Mouse (Mus musculus) regulatory T cell (primary cell): ENCODE data around the gene Trp63.

Experiments
- in situ Hi-C: fragments of 300-600 bp; cut with MboI, MseI; formaldehyde crosslinking; loops from one replicate; pipeline ENCODE4 v1.15.1; 2025; ENCODE audit warnings: high pct_unique_total_duplicates

The Trp63 gene

DNA sequence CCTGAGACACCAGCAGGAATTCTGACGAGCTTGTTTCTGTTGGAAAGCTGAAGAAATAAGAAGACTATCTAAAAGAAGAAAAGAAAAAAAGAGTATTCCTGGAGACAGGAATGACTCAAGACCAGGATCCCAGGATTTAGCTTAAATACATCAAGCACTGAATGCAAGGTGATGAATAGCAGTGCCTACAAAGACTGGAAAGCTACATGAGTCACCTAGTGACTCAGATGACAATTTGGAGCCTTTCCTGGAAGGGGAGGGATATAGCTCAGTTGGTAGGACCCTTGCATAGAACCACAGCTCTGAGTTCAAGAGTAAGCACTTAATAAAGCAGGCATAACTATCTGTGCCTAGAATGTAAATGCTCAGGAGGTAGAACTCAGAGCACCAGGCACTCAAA lies 93.9 kb downstream of the Trp63 start:
- in situ Hi-C loops: no loop called here

DNA sequence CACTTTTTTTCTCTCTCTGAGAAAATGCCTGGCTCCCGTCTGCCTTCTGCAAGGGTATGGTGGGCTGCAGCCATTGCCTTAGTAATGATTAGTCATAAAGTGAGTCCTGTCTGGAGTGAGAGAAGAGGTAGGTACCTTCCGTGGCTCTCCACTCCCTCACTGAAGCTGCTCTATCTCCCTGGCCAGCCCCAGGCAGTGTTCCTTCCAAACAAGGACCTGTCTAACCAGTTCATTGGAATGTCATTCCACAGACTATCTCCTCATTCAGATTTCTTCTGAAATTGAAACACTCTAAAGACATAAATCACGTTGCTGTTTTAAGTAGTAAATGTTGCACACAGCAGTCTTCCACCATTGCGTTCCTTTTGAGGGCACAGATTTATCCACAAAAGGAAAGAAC lies 96.4 kb downstream of the Trp63 start:
- in situ Hi-C loops: no loop called here

DNA sequence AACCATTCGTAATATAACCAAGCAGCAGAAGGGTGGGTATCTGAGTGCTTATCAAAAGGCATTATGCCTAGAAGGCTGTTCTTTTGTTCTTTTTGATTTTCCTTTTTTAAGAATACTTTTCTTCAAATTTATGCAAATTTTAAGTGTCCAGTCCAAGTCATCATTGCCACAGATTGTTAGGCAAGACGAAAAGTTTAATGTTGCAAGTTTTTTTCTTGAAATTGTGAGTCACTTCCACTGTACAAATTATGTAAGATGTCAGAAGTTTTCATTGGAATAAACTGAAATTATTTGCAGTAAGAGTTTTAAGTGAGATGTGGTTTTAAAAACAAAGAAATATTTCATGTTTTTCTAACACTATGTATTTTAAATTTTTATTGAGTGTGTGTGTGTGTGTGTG lies 100.7 kb downstream of the Trp63 start:
- in situ Hi-C loops: no loop called here

DNA sequence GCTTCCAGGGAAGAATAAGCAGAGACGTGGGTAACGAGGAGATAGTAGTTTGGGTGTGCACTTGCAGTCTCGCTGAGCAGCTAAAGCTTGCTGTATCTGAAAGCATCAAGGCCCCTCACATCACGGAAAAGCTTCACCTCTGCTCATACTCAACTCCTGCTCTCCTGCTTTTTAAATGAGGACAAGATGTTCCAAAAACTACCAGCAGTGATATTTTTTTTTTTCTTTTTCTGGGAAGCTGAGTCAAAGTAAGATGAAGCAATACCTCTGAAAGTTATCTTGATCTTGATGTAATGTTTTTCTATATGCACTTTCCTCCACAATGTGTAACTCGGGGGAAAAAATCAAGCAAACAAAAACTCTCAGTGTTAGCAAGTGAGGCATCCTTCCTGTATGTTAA lies 102.9 kb downstream of the Trp63 start:
- in situ Hi-C loops: loop anchor here (5.0 kb wide), 1 partner anchor 74 kb away; no protein-coding TSS in a partner anchor

DNA sequence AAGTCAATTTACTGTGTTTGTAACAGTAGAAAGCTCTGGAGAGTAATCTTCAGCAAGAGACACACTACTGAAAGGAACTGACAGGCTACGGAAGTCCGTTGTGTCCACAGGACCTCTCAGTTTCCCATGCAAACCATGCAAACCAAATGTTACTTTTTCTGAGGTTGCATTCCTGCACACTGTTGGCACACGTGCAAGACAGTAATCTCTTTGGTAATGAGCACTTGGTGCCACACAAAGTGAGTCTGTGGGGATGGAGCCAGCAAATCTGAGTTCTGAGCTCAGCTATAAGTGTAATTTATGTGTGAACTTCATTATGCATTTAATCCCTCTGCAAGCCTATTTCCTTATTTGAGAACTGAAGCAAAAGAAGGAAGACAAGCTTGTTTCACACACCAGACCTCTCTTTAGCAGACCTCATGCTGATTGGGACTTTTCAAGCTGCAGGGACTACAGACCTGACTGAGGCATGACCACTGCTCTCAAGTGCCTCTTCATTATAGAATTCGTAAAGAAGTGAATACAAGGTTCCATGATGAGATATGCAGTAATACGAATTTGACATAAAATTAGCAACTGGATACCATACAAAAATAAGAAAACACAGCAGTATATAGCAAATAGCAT lies 109.2 kb downstream of the Trp63 start:
- in situ Hi-C loops: no loop called here

DNA sequence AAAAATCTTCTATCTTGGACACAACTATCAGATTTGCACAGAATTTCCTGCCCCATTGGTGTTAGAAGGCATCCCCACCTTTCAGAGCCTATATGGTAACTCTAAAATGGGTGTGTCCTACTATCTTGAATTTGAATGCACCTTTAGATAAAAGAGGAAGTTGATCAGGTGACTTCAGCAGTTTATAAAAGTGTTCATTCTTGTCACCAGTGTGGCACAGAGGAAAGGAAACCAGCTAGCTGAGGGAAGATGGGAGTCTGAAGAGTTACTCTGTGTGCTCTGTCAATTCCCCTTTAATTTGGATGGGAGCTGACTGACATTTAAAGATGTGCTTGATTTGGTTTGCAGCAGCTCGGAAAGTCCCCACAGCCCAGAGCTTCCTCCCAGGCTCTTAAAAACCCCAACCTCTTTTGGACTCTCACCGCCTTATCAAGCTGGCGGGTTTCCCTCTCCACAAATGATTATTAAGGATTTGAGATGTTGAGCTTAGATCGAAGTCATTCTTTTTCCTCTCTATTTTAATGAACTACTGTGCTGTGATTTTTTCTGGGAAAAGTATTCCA lies 114.2 kb downstream of the Trp63 start:
- in situ Hi-C loops: no loop called here

DNA sequence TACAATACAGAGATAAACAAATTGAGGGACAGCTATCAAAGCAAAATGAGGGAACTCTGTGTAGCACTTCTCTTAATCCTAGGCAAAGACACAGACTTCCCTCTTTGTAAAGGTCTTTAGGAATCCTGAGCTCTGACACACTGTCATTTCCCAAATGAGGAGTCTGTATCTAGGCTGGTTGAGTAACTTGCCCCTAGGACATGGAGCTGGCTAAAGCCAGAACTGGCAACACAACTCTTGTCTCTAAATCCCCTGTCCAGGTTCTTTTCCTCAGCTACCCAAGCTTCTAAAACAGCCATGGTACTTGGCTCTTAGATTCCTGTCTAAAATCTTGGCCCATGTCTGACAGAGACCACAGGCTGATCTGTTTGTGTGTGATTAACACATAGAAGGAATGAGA lies 116.1 kb downstream of the Trp63 start:
- in situ Hi-C loops: no loop called here

DNA sequence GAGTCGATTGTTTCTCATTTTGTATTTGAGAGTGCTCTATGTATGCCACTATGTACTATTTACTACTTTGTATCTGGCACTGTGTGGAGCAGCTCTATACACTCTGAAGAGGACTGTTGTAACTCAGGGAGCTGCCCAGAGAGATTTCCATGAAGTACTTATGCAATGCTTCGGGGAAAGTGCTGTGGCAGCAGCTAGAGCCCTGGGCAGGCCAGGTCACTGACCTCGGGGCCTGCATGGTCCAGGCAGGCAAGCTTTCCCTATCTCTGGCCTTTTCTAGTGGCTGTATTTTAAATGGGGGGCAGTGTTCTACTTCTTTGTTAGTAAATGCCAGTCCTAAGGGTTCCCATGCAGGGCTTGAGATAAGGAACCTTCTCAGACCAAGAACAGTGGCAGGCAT lies 121.4 kb downstream of the Trp63 start:
- in situ Hi-C loops: no loop called here

DNA sequence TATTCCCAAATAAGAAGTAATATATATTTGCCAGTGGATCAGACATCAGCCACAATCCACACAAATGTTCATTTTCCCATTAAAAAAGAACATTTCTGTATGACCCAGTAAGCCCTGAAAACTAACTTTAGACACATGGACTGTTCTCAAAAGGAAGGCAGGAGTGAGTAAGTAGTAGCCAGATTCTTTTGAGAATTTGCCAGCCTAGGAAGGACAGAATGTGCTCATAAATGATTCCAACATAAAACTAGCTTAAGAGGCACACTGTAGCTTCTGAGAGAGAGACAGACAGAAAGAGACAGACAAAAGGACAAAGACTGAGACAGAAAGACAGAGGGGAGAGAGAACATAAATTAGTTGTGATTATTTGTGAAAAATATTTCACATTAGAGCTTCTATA lies 123.6 kb downstream of the Trp63 start:
- in situ Hi-C loops: no loop called here

DNA sequence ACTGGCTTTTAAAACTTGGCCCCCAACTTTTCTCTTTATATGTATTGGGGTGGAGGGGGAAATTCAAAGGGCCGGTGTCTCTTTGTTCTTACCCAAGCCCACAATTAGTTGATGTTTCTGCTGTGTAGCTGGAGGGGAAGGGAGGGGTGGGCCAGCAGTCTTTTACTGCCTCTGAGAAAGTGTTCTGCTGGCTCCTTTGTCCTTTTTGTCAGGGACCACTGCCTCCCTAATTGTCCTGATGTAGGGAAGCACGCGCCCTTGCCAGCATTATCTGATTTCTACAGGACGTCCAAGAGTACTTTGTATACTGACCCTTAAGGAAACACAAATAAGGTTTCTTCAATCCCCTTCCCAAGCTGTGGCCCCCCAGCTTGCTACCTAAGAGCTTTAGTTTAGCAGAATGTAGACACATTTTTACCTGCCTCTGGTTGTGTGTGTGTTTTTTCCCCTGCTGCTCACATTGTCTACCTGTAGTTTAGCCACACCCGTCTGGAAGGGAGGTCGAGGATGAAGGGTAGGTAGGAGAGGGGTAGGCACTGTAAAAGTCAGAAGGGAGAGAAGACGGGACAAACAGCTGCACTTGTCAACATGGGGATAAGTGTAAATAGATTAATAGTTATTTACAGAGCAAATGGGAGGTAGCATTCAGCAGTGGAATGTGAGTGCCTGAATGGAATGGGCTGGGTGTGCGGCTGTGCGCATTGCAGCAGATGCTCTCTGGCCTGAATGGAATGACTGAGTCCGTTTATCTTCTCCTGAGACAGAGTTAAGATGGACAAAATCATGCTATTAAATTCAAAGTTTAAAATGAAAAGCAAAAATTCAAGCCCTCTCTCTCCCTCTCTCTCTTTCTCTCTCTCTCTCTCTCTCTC lies 134.4 kb downstream of the Trp63 start:
- in situ Hi-C loops: no loop called here

DNA sequence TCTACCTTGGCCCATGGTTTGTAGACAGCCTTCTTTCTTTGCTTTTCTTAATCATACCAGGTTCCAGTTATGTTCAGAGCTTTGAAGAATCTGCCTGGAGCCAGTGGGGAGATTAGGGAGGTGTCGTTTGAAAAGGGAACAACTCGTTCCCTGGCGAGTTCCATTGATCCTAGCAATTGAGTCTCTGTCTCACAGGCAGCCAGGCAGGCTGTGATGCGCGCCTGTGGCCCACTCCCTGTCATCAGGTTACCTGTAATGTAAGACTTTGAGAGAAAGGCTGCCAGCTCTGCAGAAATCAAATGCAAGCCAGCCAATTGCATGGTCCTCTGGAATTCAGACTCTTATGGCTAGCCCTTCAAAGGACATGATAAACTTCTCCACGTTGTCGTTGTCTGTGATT lies 142.5 kb downstream of the Trp63 start:
- in situ Hi-C loops: no loop called here

DNA sequence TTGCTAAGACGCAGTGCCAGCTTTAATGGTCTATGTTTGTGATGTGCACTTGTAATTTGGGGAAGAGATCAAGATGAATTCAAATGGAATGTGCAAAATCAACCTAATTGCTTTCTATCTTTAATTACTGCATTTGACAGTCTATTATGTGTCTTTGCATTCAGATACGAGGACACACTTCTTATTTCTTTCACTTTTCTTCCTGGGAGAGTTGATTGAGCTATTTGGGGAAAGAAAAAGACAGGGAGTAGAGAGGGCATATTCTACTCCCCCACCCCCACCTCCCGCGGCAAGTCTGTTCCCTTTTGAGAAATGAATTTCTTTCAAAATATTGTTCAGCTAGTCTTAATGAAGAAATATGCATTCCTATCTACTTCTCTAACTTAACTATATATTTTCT lies 149.0 kb downstream of the Trp63 start:
- in situ Hi-C loops: no loop called here

DNA sequence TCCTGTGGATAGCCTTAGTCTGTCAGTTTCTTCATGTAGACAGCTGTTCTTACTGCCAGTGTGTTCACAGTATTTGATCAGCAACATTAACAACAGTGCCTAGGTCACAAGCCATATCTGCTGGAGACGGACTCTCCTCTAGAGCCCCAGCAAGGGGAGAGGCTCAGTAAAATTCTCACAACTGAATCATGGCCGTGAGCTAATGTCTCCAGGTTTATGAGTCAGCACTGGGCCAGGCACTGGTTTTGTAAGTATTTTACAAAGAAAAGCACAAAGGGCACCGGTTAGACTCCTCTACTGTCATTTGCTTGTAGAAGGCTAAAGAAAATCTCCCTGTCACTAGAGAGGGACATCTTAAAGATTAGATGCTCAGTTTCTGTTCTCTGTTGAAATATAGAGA lies 151.7 kb downstream of the Trp63 start:
- in situ Hi-C loops: no loop called here

DNA sequence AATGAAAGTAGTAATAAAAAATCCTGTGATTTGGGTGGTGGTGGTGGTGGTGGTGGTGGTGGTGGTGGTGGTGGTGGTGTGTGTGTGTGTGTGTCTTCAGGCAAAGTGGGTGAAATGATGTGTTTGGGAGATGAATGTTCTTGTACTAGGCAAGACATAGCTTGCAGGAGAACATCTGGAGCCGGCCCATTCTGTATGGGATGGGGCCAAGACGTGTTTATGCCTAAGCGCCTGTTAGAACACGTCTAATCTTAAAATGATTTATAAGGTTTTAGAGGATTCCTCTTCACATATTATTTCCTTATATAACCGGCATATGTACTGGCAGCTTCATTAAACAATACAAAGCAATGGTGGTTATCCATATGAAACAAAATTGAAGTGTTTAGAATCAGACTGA lies 152.2 kb downstream of the Trp63 start:
- in situ Hi-C loops: no loop called here

DNA sequence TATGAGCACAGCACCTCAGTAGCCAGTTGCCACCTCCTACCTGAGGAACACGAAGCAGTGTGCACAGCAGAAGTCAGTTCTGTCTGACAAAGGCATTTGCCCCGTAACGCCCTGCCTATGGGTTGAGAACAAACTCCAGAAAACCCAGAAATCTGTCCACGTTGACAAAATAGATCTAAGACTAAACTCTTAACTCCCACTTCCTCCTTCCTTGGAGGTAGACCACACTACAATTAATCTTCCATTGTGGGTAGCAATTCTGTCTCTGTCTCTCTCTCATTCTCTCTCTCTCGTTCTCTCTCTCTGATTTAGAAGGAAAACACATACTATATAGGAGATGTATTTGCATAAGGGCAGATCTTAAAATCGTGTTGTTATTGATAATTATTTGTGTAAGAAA lies 159.4 kb downstream of the Trp63 start:
- in situ Hi-C loops: no loop called here

DNA sequence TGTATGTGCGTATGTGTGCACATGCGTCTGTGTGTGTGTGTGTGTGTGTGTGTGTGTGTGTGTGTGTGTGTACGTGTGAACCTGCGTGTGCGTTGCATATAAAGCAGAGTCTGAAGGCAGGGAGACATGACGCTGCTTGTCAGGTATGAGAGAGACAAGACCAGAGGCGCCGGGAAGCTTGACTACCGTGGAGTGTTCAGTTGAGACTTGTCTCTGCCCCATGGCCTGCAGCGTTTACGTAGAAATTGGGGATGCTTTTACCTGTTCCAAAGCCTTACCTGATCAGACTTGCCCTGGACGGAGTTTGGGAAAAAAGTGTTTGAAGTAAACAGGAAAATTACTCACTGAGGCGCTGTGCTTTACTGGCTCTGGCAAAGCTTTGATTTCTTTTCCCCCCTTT lies 160.1 kb downstream of the Trp63 start:
- in situ Hi-C loops: no loop called here

DNA sequence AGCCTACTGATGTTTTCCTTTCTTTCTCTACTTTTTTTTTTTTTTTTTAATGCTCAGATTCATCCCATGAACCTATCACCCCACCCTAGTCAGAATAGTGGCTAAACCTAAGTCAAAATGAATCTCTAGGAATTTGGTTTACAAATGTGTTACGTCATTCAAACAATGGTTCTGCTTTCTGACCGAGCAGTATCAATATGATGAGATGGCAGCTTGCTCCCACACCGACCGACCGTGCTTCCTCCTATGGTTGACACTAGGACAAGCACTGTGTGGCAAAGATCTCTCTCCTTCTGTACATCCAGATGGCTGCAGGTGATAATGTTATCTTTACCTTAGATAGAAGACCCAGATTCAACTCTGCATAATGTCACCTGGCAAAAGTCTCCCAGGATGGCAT lies 163.0 kb downstream of the Trp63 start:
- in situ Hi-C loops: no loop called here

DNA sequence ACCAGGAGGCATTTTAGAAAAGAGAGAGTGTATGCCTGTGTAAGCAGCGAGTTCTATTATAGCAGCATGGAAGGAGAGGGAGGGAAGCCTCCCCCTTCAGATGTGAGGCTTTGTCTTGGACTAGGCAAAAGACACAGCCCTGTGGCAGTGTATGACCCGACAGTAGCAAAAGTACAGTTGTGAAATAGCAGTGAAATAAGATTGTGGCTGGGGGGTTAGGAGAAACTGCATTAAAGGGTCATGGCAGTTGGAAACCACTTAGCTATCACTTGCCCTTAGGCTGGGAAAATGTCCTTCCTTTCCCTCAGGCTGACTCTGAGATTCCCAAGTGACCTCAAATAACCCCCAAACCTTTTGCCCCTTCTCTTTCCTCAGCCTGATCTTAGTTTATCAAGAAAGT lies 164.9 kb downstream of the Trp63 start:
- in situ Hi-C loops: no loop called here

DNA sequence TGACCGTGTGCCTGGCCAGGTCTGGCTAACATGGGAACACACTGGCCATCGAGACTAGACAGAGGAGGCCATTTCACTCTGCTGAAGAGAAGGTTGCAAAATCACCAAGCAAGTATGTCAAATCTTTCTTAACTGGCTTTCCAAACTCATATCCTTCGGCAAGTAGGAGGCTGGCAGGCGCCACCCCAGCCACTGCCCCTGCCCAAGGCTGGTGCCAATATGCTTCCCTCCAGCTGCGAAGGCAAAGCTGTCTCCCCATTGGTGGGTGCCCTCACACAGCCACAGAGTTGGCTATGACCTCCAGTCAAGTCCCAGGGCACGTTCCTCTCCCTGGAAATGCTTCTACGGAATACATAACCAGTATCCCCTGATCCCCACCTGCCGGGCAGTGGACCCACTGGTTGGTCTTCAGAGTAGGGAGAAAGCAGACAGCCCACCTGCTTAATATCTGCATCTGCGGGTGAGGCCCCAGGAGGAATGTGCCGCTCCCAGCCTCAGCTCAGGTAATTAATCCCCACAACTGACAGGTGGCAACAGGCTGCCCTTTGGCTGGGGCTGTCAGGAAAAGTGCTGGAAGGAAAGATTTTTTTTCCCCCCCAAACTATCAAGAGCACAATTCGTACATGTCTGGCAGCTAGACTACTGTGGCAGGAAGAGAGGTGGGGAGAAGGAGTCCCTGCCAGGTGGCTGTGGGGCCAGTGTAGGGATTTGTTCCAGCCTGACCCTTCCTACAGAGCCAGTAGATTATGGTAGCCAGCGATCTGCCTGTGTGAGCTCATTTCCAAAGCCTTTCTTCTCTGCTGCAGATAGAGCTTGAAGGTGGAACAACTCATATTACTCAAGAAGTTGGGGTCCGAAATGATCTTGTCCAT lies 166.3 kb downstream of the Trp63 start:
- in situ Hi-C loops: no loop called here

DNA sequence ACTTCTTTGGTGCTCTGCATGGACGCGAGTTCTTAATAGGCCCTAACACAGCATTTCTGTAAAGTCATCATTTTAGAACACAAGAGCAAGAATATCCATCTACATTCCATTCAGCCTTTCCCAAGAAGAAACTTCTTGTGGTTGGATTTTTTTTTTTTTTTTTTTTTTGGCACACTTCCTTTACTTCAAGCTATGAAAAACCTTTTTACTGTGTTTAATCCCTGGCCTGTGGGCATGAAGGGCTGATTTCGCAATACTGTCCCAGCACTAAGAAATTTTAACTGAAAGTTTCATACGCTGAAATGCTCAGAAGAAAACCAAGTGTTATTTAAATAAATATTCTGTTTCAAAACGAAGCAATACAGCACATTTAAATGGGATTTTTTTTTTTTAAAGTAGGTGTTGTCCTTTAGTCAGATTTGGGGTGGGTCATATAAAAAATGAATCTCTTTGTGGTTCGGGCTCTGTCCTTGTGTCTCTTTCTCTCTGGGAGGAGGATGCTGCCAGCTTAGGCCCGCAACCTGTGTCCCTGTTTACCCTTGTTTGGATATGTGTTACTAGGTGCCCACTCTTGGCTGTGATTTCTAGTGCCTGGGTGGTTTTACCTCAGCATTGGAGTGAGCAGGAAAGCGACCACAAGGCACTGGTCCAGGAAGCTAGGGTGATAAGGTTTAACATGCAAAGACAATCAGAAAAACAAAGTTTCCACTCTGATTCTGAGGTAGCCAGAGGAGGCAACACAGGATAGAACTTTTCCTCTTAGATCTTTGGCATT lies 177.4 kb downstream of the Trp63 start:
- in situ Hi-C loops: no loop called here
